Mouse (Mus musculus) left cerebral cortex, postnatal 25 days (tissue): ENCODE measurements around the gene Col25a1. TPM values are rescaled to one million over a fixed set of nuclear protein-coding genes. Genes with fewer than 3 reads are reported as not detected.

Experiments used
- DNase-seq, 2 experiments: peaks; one replicate each; pipeline ENCODE4 v3.0.0; 2022; ENCODE audit warnings: low spot score in 2 of 2, mixed read lengths in 1 of 2
- intact Hi-C: fragments of 180-260 bp; cut with DNase I; formaldehyde crosslinking; loops from one replicate; pipeline ENCODE4 v1.15.1; 2025
- total RNA-seq, 2 experiments: library from RNA; stranded (reverse); gene quantifications; 2 replicates each; pipeline ENCODE4 v1.2.3; 2021

Col25a1 gene
- 10 to 100 TPM; 43.5 to 48.5 TPM for total RNA-seq

DNA sequence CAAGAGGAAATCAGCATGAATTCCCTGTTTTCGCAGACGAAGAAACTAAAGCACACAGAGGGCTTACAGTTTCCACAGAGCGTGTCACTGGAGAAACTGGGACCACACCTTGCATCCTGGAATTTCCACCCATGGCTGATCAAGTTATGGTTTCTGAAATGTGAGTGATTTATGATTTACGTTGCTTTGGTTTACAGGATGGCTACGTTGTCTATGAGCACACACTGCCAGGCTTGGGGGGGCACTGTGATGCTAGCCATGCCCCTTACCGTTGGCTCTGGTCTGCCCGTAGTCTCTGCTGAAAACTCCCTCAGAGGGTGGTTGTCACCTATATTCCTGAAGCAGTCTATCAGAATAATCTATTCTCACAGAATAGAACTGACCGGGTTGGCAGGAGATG, at the start of gene Col25a1:
Gene Col25a1 (plus strand): TSS at position 301 of the 400 bp plus-strand sequence.
- DNase-seq, result no peak
- intact Hi-C loops, result no loop called here

DNA sequence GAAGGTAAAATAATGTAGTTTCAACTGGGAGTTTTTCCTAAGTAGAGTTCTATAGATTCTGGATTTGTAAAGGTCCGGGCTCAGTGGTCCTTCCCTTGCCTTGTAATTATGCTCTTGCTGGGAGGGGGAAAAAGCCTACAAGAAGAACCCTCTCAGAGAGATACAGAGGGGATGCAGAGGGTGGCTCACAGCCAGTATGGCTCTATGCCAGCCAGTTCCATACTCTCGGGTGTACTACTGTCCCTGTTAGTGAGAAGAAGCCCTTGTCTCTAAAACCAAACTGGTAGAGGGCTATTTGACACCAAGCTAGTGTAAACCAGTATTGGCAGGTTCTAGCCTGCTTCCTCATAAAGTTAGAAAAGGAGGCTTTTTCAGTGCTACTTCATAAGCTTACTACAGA, 48.0 kb upstream of the Col25a1 start:
- no peak for DNase-seq
- intact Hi-C loops, result no loop called here

DNA sequence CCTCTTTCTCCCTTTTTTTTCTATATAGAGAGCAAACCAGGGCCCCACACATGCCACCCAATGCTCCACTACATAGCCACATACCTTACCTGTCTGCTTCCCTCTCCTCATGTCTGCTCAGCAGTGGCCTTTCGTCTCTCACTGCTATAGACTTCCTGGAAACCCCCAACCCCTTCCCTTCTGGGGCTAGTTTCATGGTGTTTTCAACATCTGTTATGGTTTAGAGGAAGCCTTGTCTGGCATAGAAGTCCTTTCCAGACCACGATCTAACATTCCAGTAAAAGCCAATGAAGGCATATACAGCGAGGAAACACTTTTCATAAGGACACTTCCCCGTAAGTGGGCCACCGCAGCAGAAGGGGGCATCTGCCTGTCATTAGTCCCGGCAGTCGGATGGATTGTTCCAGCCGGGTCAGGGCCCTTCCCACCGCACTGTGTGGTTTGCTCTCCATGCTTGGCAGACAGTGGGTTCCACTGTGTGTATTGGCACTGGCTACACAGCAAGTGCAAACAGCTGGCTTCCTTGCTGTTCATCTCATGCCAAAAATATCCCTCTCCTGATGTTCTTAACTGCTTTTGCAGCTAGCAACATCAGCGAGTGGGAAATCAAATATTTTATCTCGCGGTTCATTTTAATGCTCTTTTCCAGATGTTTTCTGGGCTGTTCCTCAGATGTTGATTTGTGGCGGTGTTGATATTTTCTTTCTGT, 44.8 kb upstream of the Col25a1 start:
- peak in 1 of 2 experiments; percentile 6 for DNase-seq
- intact Hi-C loops, result no loop called here

DNA sequence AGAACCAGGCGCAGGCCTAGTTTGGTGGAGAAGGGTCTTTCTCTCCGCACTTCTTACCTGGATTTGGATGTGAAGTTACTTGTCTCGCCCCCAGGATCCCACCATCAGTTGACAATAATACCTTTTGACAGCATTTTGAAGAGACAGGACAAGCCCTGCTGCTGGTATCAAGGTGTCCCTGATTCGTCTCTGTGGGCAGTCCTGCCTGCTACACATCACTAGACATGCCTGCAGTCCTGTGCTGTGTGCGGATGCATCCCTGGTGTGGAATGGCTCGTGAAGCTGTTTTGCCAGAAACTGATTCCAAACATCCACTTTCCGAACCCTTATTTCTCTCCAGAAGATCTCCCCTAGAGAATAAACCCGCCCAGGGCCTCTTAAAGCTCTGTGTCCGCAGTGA, 43.8 kb upstream of the Col25a1 start:
- intact Hi-C loops, result no loop called here
- no peak for DNase-seq

DNA sequence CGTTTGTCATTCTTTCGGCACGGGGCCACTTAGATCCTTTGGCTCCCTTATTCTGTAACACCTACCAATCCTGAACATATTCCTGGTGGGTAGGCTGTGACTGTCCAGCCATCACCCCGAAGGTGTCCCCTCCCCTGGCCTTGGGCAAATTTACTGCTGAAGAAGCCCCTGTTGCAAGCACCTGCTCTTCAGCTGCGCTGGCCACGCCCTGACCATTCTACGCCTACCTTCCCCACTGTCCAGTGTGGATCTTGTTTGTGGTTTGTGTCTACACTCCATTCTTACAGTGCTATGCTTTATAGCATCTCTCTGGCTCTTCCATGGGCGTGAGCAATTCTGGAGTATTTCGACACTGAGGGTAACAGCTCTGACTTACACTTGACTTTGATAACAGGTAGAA, 42.6 kb upstream of the Col25a1 start:
- DNase-seq, result no peak
- intact Hi-C loops, result no loop called here

DNA sequence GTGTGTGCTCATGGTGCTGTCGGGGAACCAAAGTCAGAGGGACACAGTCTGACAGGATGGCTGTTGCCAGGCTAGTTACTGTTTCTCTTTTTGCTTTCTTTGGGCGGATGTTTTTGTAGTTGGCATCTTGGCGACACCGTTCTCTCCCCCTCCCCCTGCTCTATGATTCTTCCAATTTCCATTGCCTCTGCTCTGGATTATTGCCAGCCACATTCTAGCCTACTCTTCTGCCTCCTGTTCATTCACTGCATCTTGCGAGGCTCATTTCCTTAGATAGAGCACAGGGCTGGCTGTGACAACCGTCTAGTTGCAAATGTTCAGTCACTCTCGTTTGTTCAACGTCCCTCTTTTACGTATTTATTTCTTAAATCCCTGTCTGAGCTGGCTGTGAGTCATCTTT, 40.8 kb upstream of the Col25a1 start:
- intact Hi-C loops, result no loop called here
- peak in 1 of 2 experiments; percentile 14 for DNase-seq

DNA sequence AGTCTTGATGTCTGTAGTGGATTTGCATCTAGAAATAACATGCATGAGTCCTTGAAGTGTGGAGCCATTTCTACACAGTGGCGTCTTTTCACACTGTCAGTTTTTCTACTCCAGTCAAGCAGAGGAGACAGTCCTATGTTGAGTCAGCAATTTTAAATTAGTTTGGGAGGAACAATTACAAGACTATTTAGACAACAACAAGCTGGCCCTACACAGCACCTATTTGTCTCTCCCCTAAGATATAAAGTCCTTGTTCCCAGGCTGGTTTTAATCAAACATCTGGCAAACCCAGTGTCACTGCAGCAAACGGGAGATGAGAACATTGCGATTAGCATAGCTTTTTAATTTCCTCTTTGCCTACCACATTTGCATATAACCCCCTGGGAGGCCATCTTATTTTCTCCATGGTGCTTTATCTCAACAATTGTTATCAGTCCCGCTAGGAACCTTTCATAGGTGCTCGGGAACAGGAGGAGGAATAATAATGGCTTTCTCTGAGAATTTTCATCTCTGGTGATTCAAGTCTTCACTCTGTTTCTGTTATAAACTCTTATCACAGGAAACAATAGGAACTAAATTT, 37.1 kb upstream of the Col25a1 start:
- no peak for DNase-seq
- intact Hi-C loops, result no loop called here

DNA sequence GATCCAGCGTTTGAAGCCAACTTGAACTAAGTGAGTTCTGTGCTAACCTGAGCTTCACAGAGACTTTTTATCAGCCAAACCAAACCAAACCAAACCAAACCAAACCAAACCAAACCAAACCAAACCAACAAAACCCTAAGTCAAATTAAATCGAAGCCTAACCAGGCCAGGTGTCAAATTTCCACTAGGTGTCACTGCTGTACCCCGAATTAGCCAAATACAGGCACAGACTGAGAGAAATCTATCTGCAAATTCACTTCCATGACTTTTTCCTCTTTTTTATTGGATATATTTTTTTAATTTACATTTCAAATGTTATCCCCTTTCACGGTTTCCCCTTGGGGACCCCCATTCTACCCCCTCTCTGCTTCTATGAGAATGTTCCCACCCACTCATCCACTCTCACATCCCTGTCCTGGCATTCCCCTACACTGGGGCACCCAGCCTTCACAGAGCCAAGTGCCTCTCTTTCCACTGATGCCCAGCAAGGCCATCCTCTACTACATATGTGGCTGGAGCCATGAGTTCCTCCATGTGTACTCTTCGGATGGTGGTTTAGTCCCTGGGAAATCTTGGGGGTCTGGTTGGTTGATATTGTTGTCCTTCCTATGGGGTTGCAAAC, 36.0 kb upstream of the Col25a1 start:
- intact Hi-C loops, result loop anchor here (1.0 kb wide), 2 partner anchors 480 to 594 kb away; no protein-coding TSS in a partner anchor
- DNase-seq, result peak; percentile 60 to 73

DNA sequence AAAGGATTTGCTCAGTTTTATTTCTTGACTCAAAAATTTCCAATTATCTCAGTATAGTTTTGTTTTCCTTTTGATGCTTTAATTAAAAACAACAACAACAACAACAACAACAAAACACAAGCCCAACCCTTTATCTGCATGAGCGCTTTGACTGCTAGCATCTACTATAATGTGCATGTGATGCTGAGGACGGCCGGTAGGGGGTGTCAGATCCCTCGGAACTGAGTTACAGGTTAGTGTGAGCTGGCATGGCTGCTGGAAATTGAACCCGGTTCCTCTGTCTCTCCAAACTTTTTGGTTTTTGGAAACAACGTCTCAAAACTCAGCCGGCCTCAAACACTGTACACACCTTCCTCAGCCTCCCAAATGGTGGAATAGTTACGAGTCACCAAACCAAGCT, 27.8 kb upstream of the Col25a1 start:
- intact Hi-C loops, result no loop called here

DNA sequence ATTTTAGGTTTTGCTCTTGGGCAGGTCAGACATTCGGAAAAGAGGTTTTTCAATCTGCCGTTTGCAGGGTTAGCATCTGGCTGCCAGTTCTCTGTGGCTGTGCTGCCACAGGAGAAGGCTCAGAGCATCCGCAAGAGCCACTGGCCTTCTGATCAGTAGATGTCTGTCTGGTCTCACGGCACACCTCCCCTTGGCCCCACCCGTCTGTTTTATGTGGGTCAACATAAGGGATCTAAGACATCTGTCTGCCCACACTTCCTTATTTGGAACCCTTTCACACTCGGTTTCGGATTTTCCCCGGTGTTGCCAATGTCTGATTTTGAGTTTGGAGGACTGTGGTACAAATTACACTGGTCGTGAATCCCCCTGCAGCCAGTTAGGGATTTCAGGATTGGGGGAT, 26.8 kb upstream of the Col25a1 start:
- intact Hi-C loops, result no loop called here
- peak in 1 of 2 experiments; percentile 44 for DNase-seq

More for the DNA sequence above, 27.8 kb upstream of the Col25a1 start:
- DNase-seq, result peak in 1 of 2 experiments; percentile 26

DNA sequence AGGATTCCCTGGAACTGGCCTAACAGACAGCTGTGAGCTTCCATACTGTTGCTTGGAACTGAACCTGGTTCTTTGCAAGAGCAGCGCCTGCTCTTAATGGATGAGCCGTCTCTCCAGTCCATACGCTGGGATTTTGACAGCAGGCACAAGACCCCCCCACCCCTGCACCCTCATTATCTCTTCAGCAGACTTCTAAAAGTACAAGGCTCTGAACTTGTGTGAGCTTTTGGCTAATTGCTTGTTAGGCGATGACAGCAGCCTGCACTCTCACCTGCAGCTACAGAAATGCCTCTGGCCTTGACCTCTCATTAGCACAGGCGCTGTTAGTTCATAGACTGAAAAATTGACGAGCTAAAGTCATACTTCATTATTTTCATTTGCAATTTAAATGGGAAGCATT, 14.4 kb upstream of the Col25a1 start:
- no peak for DNase-seq
- intact Hi-C loops, result no loop called here

DNA sequence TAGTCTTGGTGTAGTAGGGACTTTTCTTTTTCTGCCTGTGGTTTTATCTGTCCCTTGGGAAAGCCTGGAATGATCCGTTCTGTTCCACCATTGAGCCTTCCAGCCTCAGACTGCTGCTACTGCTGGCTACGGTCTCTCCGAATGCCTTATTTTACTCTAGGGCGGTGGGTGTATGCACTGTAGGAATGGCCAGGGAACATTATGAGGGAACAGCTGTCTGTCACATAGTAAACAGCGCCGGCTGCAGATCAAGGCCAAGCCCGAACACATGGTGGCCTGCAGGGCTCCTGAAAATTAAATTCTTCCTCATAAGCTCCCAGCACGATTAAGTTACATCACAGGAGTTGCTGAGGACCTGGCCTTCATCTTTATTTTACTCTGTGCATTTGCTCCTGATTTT, 3.5 kb upstream of the Col25a1 start:
- DNase-seq, result no peak
- intact Hi-C loops, result no loop called here

DNA sequence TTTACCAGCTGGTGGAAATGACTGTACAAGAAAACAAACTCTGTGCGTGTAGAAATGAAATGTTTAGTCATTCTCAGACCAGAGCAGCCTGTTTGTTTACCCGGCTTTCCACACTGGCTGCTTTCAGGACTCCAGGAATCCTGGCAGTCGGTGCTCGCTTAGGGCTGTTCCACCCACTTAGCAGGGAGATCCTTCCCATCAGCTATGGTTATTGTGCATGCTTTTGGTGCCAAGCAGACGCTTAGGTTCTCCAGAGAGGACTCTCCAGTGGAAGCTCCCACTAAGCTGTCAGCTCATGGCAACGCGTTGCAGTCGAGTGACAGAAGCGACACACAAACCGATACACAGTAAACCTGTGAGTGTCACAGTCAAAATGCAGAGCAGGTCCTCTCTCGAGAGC, 2.7 kb upstream of the Col25a1 start:
- peak; percentile 37 to 64 for DNase-seq
- intact Hi-C loops, result no loop called here

DNA sequence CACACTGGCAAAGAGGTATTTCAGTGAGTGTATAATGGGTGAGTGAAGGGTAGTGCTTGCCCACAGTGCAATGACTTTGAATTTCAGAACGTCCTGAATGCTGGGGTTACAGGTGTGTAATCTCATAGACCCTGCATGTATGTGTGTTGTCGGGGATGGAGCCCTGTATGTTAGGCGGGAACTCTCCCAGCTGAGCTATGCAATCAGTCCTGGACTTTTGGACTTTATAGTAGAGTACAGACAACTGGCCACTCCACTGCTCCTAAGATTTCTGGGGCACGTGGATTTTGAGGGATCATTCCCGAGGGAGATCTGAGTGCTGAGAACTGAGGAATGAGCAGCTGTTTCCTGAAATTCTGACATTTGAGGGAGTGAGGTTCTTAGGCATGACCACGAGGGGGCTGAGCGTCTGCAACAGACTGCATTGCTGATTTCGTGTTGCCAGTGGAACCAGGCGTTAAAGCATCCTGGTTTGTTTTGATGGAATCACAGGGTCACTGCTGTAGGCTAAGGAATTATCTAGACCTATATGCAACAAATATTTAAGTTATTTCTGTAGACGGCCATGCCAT, 1.6 kb upstream of the Col25a1 start:
- intact Hi-C loops, result no loop called here
- no peak for DNase-seq

DNA sequence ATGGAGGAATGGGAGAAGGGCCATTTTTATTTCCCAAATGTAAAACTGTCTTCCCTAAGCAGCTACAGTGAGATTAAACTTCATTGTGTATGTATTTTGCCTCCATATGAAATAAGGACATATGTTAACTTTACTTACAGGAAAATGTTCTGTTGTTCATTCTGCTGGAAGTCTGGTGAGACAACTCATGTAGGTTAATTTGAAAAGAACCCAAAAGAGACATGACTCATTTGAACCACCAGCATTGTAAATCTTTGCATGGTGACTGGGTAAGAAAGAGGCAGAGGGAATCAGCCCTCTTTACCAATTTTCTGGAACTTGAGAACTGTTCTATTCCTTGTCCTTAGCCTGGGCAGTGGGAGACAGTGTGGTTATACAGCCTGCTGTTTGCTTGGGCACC, 5.9 kb downstream of the Col25a1 start:
- intact Hi-C loops, result no loop called here
- DNase-seq, result peak in 1 of 2 experiments; percentile 29

DNA sequence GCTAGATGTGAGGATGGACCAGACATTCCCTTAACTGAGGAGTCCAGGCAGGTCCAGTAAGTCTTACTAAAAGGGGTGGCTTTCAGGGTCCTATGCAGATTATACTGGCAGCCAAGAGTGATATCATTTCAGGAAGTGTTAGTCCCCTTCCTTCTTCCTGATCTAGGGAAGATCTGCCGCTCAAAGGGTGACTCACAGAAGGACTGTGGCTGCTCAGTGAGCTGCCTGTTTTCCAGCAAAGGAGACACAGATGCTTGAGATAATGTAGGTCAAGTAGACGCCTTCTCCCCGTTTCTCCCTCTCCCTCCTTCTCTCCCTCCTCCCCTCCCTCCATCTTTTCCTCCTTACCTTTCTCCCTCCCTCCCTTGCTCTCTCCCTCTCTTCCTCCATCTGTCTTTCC, 6.3 kb downstream of the Col25a1 start:
- intact Hi-C loops, result no loop called here

DNA sequence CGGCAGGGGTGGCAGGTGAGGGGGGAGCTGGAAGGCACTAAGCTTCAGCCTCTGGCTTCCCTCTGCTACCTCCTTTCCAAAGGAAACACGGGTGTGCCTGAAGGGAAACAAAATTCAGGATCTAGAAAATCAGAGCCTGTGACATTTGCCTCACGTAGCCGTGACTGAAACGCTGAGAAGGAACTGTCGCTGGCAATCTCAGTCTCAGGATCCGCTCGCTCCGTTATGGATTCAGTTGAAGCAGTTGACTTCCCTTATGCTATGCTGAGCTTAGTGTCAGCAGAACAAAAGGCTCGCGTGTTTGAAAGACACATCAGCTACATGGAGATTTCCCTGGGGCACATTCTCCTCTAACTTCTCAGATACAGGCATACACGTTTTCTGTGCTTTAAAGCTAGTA, 14.6 kb downstream of the Col25a1 start:
- intact Hi-C loops, result no loop called here
- DNase-seq, result no peak

More for the DNA sequence above, 6.3 kb downstream of the Col25a1 start:
- DNase-seq, result peak in 1 of 2 experiments; percentile 49

DNA sequence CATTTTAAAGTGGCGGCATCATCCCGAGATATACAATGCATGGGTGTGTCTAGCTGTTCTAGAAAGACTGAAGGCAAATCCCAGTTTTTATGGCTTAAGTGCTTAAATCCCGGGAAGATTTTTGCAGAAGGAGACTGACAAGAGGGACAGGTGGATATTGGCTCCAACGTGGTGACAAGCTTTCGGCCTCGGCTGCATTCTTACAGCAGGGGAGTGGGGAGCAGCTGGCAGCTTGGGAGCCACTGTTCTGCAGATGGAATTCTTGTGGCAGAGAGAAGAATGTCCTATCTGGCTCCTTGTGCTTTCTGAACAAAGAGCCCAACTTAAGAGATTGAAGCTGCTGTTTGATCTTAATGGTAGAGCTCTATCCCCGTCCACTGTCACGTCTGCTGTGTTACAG, 16.5 kb downstream of the Col25a1 start:
- intact Hi-C loops, result no loop called here
- no peak for DNase-seq

DNA sequence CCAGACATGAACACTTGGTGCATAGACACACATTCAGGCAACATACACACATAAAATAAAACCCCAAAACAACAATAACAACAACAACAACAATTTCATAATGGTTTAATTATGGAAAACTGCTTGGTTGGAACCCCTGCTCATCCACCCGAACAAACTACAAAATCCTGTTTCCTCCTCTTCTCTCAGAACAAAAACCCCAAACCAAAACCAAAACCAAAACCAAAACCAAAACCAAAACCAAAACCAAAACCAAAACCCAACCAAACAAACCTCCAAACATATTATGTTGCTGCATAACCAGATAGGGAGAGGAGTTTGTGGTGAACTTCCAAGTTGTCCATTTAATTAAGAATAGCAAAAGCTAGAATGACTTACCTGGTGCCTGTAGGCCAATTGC, 17.9 kb downstream of the Col25a1 start:
- intact Hi-C loops, result no loop called here
- no peak for DNase-seq

DNA sequence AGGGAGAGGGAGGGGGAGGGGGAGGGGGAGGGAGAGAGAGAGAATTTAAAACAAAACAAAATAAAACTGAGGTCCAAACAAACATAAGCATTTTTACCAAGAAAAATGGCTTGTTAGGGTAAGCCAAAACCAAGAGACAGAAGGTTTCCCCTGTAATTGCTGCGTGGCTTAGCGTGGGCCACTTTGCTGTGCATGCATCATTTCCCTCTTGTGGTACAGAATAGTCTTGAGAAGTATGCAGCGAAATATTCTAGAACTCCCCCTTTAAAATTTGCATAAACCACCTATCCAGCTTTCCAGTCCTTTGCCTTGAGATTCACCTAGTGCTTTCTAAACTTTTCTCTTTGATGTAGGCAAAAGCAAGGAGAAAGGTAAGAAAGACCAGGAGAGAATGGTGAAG, 21.8 kb downstream of the Col25a1 start:
- DNase-seq, result peak in 1 of 2 experiments; percentile 40
- intact Hi-C loops, result no loop called here

DNA sequence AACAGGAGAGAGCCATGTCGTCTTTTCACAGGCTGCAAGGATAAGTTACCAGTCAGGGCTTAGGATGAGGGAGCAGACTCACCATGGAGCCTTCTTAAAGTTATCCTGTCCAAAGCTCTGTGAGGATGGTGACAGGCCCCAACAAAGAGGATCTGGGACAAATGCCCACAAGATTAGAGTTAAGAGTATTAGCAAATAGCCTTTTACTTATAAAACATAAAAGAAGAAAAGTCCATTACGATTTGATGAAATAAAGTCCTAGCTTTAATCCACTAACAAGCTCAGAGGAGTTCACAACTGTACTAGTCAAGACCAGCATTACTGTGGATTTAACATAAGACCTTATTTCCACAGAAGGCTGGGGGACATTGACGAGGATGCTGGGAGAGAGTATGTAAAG, 26.2 kb downstream of the Col25a1 start:
- no peak for DNase-seq
- intact Hi-C loops, result no loop called here
